Mouse (Mus musculus) liver, embryonic 14.5 days (tissue): ENCODE data around the gene S100a1. TPM values are rescaled to one million over a fixed set of nuclear protein-coding genes. Genes with fewer than 3 reads are reported as not detected.

Experiments
- ATAC-seq: fragments of 200-750 bp; cut with Nextera tagmentation; 2 replicates; pipeline ENCODE4 v1.8.0; 2017; ENCODE audit warnings: moderate number of reproducible peaks, mild to moderate bottlenecking, moderate library complexity; ENCODE audit not compliant: insufficient read depth
- DNase-seq, 3 experiments: peaks; one replicate each; pipeline ENCODE4 v3.0.0-alpha.2; 2012 to 2013; ENCODE audit warnings: low read depth in 3 of 3, low spot score in 3 of 3
- H3K27ac ChIP-seq: fragments of 300-500 bp; sonication (generic); 2 replicates; pipeline ENCODE4 v1.5.1; 2014; ENCODE audit warnings: moderate library complexity, mild to moderate bottlenecking, control low read depth, inconsistent platforms
- H3K27me3 ChIP-seq: fragments of 300-500 bp; sonication (generic); 2 replicates; pipeline ENCODE4 v1.6.1; 2014; ENCODE audit warnings: mild to moderate bottlenecking, low read length, moderate library complexity; ENCODE audit not compliant: control insufficient read depth, insufficient read depth
- H3K36me3 ChIP-seq: fragments of 300-500 bp; sonication (generic); replicated peaks from 2 replicates; pipeline ENCODE4 v1.6.1; 2014; ENCODE audit warnings: low read depth; ENCODE audit not compliant: control insufficient read depth, insufficient read depth
- H3K4me1 ChIP-seq, 2 experiments: fragments of 200-500 bp in 1 of 2; fragments of 300-500 bp in 1 of 2; sonication (generic) in 1 of 2; replicated peaks; 2 replicates each; pipeline ENCODE4 v1.6.1; 2012 to 2014; ENCODE audit warnings: antibody characterized with exemption in 1 of 2, inconsistent platforms in 1 of 2, low read length in 1 of 2; ENCODE audit not compliant: control insufficient read depth in 2 of 2, insufficient read depth in 2 of 2
- H3K4me2 ChIP-seq: fragments of 300-500 bp; sonication (generic); 2 replicates; pipeline ENCODE4 v1.6.1; 2014; ENCODE audit warnings: low read depth, mild to moderate bottlenecking, control low read depth, moderate library complexity
- H3K4me3 ChIP-seq, 2 experiments: fragments of 200-500 bp in 1 of 2; fragments of 300-500 bp in 1 of 2; sonication (generic) in 1 of 2; 2 replicates each; pipeline ENCODE4 v1.5.1; 2012 to 2014; ENCODE audit warnings: low read depth in 2 of 2, low read length in 2 of 2, mild to moderate bottlenecking in 2 of 2, control low read depth in 1 of 2, inconsistent platforms in 1 of 2, moderate library complexity in 1 of 2; ENCODE audit not compliant: insufficient read depth in 1 of 2
- H3K9ac ChIP-seq: fragments of 300-500 bp; sonication (generic); replicated peaks from 2 replicates; pipeline ENCODE4 v1.6.1; 2014; ENCODE audit warnings: mild to moderate bottlenecking, control low read depth, moderate library complexity
- H3K9me3 ChIP-seq: fragments of 300-500 bp; sonication (generic); 2 replicates; pipeline ENCODE4 v1.6.1; 2016; ENCODE audit warnings: low read length, mixed read lengths; ENCODE audit not compliant: control insufficient read depth
- CTCF ChIP-seq: IDR thresholded peaks from 2 replicates; pipeline ENCODE4 v1.5.1; 2016; ENCODE audit warnings: antibody characterized with exemption, low read depth, control low read depth
- EP300 ChIP-seq: IDR thresholded peaks from 2 replicates; pipeline ENCODE4 v1.6.1; 2016; ENCODE audit warnings: antibody characterized with exemption, low read depth
- WGBS: fragments of 180-500 bp; shearing (Covaris S2); extraction: QIAGEN DNeasy Blood & Tissue Kit; methylation state at CpG from one replicate; pipeline ENCODE4 v1.1.7; 2014; ENCODE audit not compliant: insufficient replicate concordance; 5-methylcytosine and 5-hydroxymethylcytosine counted together
- polyA plus RNA-seq, 2 experiments: library from polyadenylated mRNA; depleted of rRNA in 1 of 2; stranded (reverse) in 1 of 2; unstranded in 1 of 2; fragments of >200 nt; fragmentation: Nextera tagmentation in 1 of 2; extraction: Ambion mirVana in 1 of 2; gene quantifications; 2 replicates each; pipeline versions ENCODE4 v1.2.1 to v1.2.3; 2012 to 2014

Gene S100a1
- polyA plus RNA-seq, 2 experiments, result 14.9 to 20.8 TPM

GRCm38 (mm10) chr3:90475151-90475830, 38.9 kb downstream of the S100a1 start:
- DNase-seq (no peak), ATAC-seq (no peak)
- Histone ChIP-seq H3K27me3 (no peaks in the 10 kb centered on the region), H3K9ac (no peak overlapping the region; the same call in 1 of the 2 replicates), H3K4me2 (peak overlapping the region; percentile 63), H3K27ac (no peak overlapping the region), H3K9me3 (no peaks in the 10 kb centered on the region), H3K36me3 (peaks cover 16% of the 10 kb centered on the region), H3K4me3 (peak overlapping the region; percentile 54 to 61; a peak in 3 of 4 replicates), H3K4me1 (peaks cover 7 to 9% of the 10 kb centered on the region in 2 experiments)
- TF ChIP-seq EP300 (no peak), CTCF (no peak)
- WGBS, result 33% methylated on average over 15 of the region's 16 CpGs

DNA sequence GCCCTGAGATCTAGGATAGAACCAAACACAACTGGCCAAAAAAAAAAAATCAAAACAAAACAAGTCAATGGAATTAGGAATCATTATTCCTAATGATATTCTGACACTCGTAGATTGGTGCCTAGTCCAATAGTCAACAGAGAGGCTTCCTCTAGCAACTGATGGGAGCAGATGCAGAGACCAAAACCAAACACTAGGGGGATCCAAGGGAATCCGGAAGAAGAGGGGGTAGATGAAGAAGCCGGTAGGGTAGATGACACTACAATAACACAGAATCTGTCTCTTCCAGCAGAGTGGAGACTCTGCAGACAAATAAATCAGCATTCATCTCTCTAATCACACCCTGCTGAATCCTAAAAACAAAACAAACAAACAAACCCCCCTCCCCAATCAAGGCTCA, 42.0 kb downstream of the S100a1 start:
- ATAC-seq (no peak), DNase-seq (peak; percentile 35 to 46 (median 39))
- Histone ChIP-seq H3K9me3 (no peaks in the 10 kb centered on the region), H3K27ac (no peak overlapping the region), H3K4me1 (peaks cover 6 to 8% of the 10 kb centered on the region in 2 experiments), H3K36me3 (no peaks in the 10 kb centered on the region), H3K4me2 (no peak overlapping the region), H3K9ac (no peak overlapping the region), H3K27me3 (no peaks in the 10 kb centered on the region), H3K4me3 (no peak overlapping the region)
- 21% methylated on average over 3 of the region's 3 CpGs for WGBS
- TF ChIP-seq CTCF (peak; percentile 72), EP300 (no peak)

GRCm38 (mm10) chr3:90467618-90468300, 46.4 kb downstream of the S100a1 start:
- no peak; the same call in 1 of the 2 replicates for TF ChIP-seq CTCF
- no peak for TF ChIP-seq EP300
- H3K4me1 ChIP-seq, result peaks cover 0 to 4% of the 10 kb centered on the region in 2 experiments; a peak in 1 of 4 replicates
- no peak overlapping the region for H3K27ac ChIP-seq
- H3K4me3 ChIP-seq, result no peak overlapping the region
- ATAC-seq, result no peak
- no peak overlapping the region for H3K9ac ChIP-seq
- DNase-seq, result no peak
- H3K27me3 ChIP-seq, result peaks cover 42% of the 10 kb centered on the region
- no peaks in the 10 kb centered on the region for H3K36me3 ChIP-seq
- H3K4me2 ChIP-seq, result no peak overlapping the region
- WGBS, result 80% methylated on average over 10 of the region's 10 CpGs
- no peaks in the 10 kb centered on the region for H3K9me3 ChIP-seq

DNA sequence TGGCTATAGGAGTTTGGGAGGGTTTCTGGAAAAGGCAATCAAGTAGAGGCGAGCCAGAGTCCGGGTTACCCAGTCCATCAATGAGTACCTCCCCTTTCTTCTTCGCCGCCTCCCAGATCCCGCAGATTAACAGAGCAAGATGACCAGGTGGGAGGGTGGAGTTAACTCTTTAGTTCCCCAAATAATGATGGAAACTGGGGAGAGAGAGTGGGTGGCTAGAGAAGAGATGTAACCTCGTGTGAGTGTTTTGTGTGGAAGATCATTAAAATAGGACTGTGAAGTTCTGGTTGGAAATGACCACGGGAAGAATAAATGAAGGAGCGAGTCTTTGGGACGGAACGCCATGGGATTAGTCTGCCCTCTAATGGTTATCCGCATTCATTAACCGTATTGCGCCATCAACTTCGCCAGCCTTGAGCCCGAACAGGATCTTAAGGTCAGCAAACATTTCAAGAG, 47.9 kb downstream of the S100a1 start:
- Histone ChIP-seq H3K4me3 (peak overlapping the region; percentile 14 to 48), H3K4me2 (peak overlapping the region; percentile 67), H3K9ac (no peak overlapping the region), H3K9me3 (no peaks in the 10 kb centered on the region), H3K4me1 (peaks cover 0 to 2% of the 10 kb centered on the region in 2 experiments; a peak in 1 of 4 replicates), H3K27me3 (peaks cover 45% of the 10 kb centered on the region), H3K27ac (no peak overlapping the region), H3K36me3 (no peaks in the 10 kb centered on the region)
- TF ChIP-seq EP300, result no peak
- peak; percentile 78 for TF ChIP-seq CTCF
- WGBS, result 2% methylated on average over 15 of the region's 15 CpGs
- peak; percentile 24; the same call in 1 of the 2 replicates for ATAC-seq
- peak in 1 of 3 experiments; percentile 37 for DNase-seq
